10 mouse cellular contexts compared by ENCODE assay signal in the genomic region with DNA sequence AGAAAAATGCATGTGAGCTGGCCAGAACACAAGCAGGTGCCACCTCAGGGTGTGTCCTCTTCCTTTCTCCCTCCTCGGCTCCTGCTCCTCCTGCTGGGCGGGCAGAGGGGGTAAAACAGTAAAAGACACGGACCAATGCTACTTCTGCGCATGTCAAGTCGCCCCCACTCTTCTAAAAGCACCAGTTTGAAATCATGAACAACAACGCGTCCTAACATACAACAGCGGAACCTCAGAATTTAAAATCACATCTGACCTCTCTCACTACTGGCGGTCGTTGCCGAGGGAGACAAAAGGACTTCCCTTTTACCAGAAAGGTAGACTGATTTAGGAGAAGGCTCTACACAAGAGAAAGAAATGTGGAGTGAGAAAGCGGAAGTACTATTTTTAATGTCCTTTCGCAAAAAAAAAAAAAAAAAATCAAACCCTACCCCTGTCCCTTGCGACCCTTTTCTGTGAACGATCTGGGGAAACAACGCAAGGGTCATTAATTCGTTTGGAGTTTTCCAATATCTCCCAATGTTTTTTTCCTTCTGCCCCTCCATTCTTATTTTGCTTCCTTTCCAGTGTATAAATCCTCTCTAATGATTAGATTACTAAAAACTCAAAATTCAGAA. TPM values are rescaled to one million over a fixed set of nuclear protein-coding genes. Genes with fewer than 3 reads are reported as not detected.
DNase-seq lines count a peak whose midpoint lies in the region; ATAC-seq lines count a peak whose summit lies in the region.
"Had no signal": no experiment of that assay in that cellular context is flagged by ENCODE, and none has a peak within 500 bp of the region (broad histone marks: within the 10 kb centered on the region; RNA-seq: fewer than 3 reads in every experiment).

No protein-coding gene starts in this region.

- H3K27me3 ChIP-seq in neural tube, embryonic 14.5 days (ENCODE audit: control insufficient read depth, insufficient read depth, low read length) = no peaks in the 10 kb centered on the region

- H3K9ac ChIP-seq in neural tube, embryonic 14.5 days (replicated peaks; ENCODE audit: low read depth, low read length) = no peak overlapping the region

- no peaks in the 10 kb centered on the region for H3K9me3 ChIP-seq in neural tube, embryonic 14.5 days (ENCODE audit: control insufficient read depth, low read length)

- H3K4me3 ChIP-seq in neural tube, embryonic 14.5 days (ENCODE audit: low read depth, low read length) = no peak overlapping the region

- 0 out of 2 replicates have a peak overlapping the region, but pooled peaks have one; percentile 18 for H3K4me2 ChIP-seq in neural tube, embryonic 14.5 days (ENCODE audit: low read depth, low read length)

- peak; percentile 24 for ATAC-seq in CD4-positive, CD25-positive, alpha-beta regulatory T cell, adult 4 months
- ATAC-seq in neural tube, embryonic 14.5 days (ENCODE audit: low read depth) = no peak

- H3K36me3 ChIP-seq in neural tube, embryonic 14.5 days (ENCODE audit: control insufficient read depth, insufficient read depth, low read length) = no peaks in the 10 kb centered on the region

- no peak overlapping the region for H3K27ac ChIP-seq in neural tube, embryonic 14.5 days (ENCODE audit: low read depth, low read length)

- WGBS in neural tube, embryonic 14.5 days = 44% methylated on average over 17 of the region's 17 CpGs

- DNase-seq in A20 (ENCODE audit: low read depth, low spot score) (peak; percentile 81), liver (peak; percentile 38)
- DNase-seq in frontal cortex, postnatal 14 days (ENCODE audit: low spot score in 2 of 2) = no peak
- no peak for DNase-seq in urinary bladder, postnatal 4 days (ENCODE audit: low spot score in 2 of 2)
- DNase-seq in adrenal gland, adult 8-10 months = no peak
- DNase-seq: cerebellum, adult 11 months; gastrocnemius, postnatal 14 days; lung, postnatal 10 days had no signal

- H3K4me1 ChIP-seq in neural tube, embryonic 14.5 days (ENCODE audit: control insufficient read depth, insufficient read depth, low read length) = peaks cover 14% of the 10 kb centered on the region; the same call in 1 of the 2 replicates

RNA-seq across cellular contexts. Expression of a gene that starts 7.7 kb away (rescaled TPM):
- 10 to 100 TPM; 42.3 to 52.8 TPM for polyA plus RNA-seq in CD4-positive, CD25-positive, alpha-beta regulatory T cell, adult 4 months (2017; shearing (Covaris generic))
- 36.1 and 40.4 TPM in 2 replicates for polyA plus RNA-seq in neural tube, embryonic 14.5 days (2014; fragmentation: Nextera tagmentation; extraction: Ambion mirVana)
- total RNA-seq in adrenal gland, adult 8-10 months (2022) = 100 to 1,000 TPM in 2 of 4 experiments, 10 to 100 TPM in 2; 86.7 to 143 (median 105) TPM

Comparison
In these comparisons a context has a peak if more than half of its experiments do, and no peak if none do; other contexts are left out.
1. DNase-seq: peak in A20 (single experiment) and liver (single experiment); none in frontal cortex, postnatal 14 days (0 of 2), urinary bladder, postnatal 4 days (0 of 2) and adrenal gland, adult 8-10 months (single experiment).